Mouse (Mus musculus) forebrain, embryonic 12.5 days (tissue): ENCODE results near the gene Cfap61. TPM values are rescaled to one million over a fixed set of nuclear protein-coding genes. Genes with fewer than 3 reads are reported as not detected.
A peak's percentile ranks its signal among the peaks of the same experiment; 100 is the strongest.

Source experiments
- ATAC-seq: fragments of 200-750 bp; cut with Nextera tagmentation; 2 replicates; pipeline ENCODE4 v1.8.0; 2017; ENCODE audit warnings: moderate TSS enrichment; ENCODE audit not compliant: low FRiP score
- H3K27ac ChIP-seq: fragments of 300-500 bp; sonication (generic); 2 replicates; pipeline ENCODE4 v1.5.1; 2016; ENCODE audit warnings: mild to moderate bottlenecking
- H3K27me3 ChIP-seq: fragments of 300-500 bp; sonication (generic); 2 replicates; pipeline ENCODE4 v1.6.1; 2016; ENCODE audit warnings: mild to moderate bottlenecking
- H3K36me3 ChIP-seq: fragments of 300-500 bp; sonication (generic); replicated peaks from 2 replicates; pipeline ENCODE4 v1.6.1; 2016; ENCODE audit warnings: mild to moderate bottlenecking
- H3K4me1 ChIP-seq: fragments of 300-500 bp; sonication (generic); 2 replicates; pipeline ENCODE4 v1.6.1; 2016
- H3K4me2 ChIP-seq: fragments of 300-500 bp; sonication (generic); 2 replicates; pipeline ENCODE4 v1.6.1; 2016; ENCODE audit warnings: mild to moderate bottlenecking, moderate library complexity
- H3K4me3 ChIP-seq: fragments of 300-500 bp; sonication (generic); replicated peaks from 2 replicates; pipeline ENCODE4 v1.5.1; 2016; ENCODE audit warnings: mild to moderate bottlenecking
- H3K9ac ChIP-seq: fragments of 300-500 bp; sonication (generic); 2 replicates; pipeline ENCODE4 v1.6.1; 2016; ENCODE audit warnings: mild to moderate bottlenecking
- H3K9me3 ChIP-seq: fragments of 300-500 bp; sonication (generic); 2 replicates; pipeline ENCODE4 v1.6.1; 2016
- WGBS: fragments of 180-500 bp; shearing (Covaris S2); methylation state at CpG from one replicate; pipeline ENCODE4 v1.1.7; 2016; 5-methylcytosine and 5-hydroxymethylcytosine counted together
- polyA plus RNA-seq: library from polyadenylated mRNA; unstranded; fragments of >200 nt; fragmentation: Nextera tagmentation; extraction: Ambion mirVana; gene quantifications from 2 replicates; pipeline ENCODE4 v1.2.1, GENCODE M21; 2016

Gene Cfap61
- polyA plus RNA-seq, 1 experiment from 2014 or later = 1.2 TPM

DNA sequence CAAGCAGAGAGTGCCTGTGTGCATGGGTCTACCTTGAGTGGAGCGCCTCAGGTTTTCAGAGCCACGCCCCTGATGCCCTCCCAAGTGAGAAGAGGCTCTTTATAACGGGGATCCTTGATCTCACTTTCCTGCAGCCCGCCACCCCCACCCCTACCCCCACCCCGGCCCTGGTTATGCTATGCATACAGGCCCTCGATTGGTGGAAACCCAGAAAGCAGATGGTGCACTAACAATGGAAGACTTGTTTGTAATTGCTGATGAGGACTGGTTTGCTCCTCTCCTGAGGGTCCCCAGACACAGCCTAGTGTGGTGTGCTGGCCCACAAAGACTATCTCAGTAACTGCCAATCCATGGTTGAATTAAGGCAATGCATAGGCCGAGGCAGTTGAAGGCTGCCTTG lies 314.4 kb downstream of the Cfap61 start:
- peak; percentile 50 for ATAC-seq
- H3K9me3 ChIP-seq = no peaks in the 10 kb centered on the region
- H3K27me3 ChIP-seq = no peaks in the 10 kb centered on the region
- no peak overlapping the region for H3K9ac ChIP-seq
- H3K4me1 ChIP-seq = peaks cover 30% of the 10 kb centered on the region
- H3K36me3 ChIP-seq = no peaks in the 10 kb centered on the region
- H3K27ac ChIP-seq = 0 out of 2 replicates have a peak overlapping the region, but pooled peaks have one; percentile 13
- no peak overlapping the region for H3K4me2 ChIP-seq
- H3K4me3 ChIP-seq = no peak overlapping the region
- WGBS = 67% methylated on average over 7 of the region's 7 CpGs

DNA sequence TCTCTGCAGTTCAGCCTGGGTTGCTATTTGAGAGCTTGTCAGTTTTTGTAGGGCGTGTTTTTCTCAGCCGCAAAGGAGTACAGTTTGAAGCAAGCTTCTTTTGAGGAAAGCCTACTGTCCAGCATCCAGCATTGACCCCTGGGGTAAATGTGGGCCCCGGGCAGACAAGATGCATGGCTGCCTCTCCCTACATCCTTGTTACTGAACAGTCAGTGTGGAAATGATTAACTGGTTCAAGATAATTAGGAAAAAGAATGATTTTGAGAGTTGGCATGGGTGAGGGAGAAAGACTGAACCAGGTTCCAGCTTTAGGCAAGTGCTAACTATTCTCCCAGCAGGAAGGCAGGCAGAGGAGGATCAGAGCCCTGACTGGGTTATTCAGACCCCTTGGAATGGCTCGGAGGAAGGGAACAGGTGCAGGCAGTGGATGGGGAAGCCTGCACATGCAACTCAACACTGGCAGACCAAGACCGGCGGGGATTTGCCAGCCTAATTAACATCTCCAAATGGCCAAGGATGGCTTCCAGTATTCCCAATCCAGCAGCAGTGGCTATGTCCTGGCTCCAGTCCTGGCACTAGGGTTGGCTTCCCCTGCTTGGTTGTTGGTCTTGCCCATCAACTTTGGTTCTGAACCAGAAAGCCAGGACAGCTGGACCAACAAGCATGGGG lies 315.8 kb downstream of the Cfap61 start:
- Histone ChIP-seq H3K9ac (no peak overlapping the region), H3K27me3 (no peaks in the 10 kb centered on the region), H3K36me3 (no peaks in the 10 kb centered on the region), H3K4me1 (peaks cover 30% of the 10 kb centered on the region), H3K4me3 (no peak overlapping the region), H3K4me2 (no peak overlapping the region), H3K27ac (no peak overlapping the region), H3K9me3 (no peaks in the 10 kb centered on the region)
- WGBS = 69% methylated on average over 6 of the region's 6 CpGs
- ATAC-seq = no peak

DNA sequence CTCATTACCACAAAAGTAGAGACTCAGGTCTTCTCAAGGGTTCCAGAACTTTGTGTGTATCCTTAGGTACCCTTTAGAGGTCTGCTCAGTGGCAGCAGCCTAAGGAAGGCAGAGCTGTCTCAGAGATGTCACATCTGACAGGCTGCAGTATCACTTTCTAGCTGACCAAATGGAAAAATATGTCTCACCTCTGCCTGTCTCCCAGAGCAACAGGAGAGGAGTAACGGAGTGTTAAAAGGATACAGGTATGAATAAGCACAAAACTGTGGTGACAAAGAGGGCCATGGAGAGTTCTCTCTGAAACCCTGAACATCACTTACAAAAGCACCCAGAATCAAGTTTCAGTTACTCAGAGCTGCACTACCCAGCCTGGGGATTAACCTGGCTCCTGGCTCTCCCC lies 319.8 kb downstream of the Cfap61 start:
- Histone ChIP-seq H3K27me3 (no peaks in the 10 kb centered on the region), H3K4me1 (peaks cover 43% of the 10 kb centered on the region), H3K4me2 (no peak overlapping the region), H3K36me3 (no peaks in the 10 kb centered on the region), H3K9ac (no peak overlapping the region), H3K4me3 (no peak overlapping the region), H3K27ac (no peak overlapping the region), H3K9me3 (no peaks in the 10 kb centered on the region)
- no peak for ATAC-seq
- 67% methylated on average over 1 of the region's 1 CpGs for WGBS

GRCm38 (mm10) chr2:146255636-146256035 lies 321.1 kb downstream of the Cfap61 start:
- H3K27me3 ChIP-seq = no peaks in the 10 kb centered on the region
- ATAC-seq = no peak
- H3K4me1 ChIP-seq = peaks cover 40% of the 10 kb centered on the region
- no peaks in the 10 kb centered on the region for H3K36me3 ChIP-seq
- no peak overlapping the region for H3K4me2 ChIP-seq
- H3K27ac ChIP-seq = no peak overlapping the region
- no peak overlapping the region for H3K4me3 ChIP-seq
- H3K9ac ChIP-seq = no peak overlapping the region
- H3K9me3 ChIP-seq = no peaks in the 10 kb centered on the region

GRCm38 (mm10) chr2:146256321-146256875 lies 321.8 kb downstream of the Cfap61 start:
- no peaks in the 10 kb centered on the region for H3K36me3 ChIP-seq
- peak overlapping the region; percentile 46; the same call in 1 of the 2 replicates for H3K27ac ChIP-seq
- WGBS = 46% methylated on average over 3 of the region's 3 CpGs
- no peaks in the 10 kb centered on the region for H3K9me3 ChIP-seq
- peaks cover 47% of the 10 kb centered on the region for H3K4me1 ChIP-seq
- no peak overlapping the region for H3K4me3 ChIP-seq
- ATAC-seq = peak; percentile 45
- no peaks in the 10 kb centered on the region for H3K27me3 ChIP-seq
- H3K9ac ChIP-seq = no peak overlapping the region
- no peak overlapping the region for H3K4me2 ChIP-seq

DNA sequence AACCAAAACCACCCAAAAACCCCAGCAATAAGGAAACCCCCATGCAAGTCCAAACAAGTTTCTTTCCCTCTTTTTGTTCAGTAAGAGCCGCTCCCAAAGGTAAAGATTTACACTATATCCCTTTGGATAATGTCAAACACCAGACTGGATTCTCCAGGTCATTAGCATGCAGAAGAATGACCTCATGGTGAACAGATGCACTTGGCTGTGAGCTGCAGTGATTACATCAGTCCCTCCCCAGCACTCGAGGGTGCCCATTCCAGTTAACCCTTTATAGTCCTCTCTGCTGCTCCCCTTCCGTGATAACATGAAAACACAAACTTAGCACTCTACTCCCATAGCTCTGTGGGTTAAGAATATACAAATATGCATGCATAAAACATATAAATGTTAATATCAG lies 322.5 kb downstream of the Cfap61 start:
- Histone ChIP-seq H3K9ac (no peak overlapping the region), H3K27me3 (no peaks in the 10 kb centered on the region), H3K4me3 (no peak overlapping the region), H3K9me3 (no peaks in the 10 kb centered on the region), H3K36me3 (no peaks in the 10 kb centered on the region), H3K4me2 (no peak overlapping the region), H3K27ac (peak overlapping the region; percentile 46; the same call in 1 of the 2 replicates), H3K4me1 (peaks cover 53% of the 10 kb centered on the region)
- ATAC-seq = peak; percentile 75
- WGBS = 22% methylated on average over 3 of the region's 3 CpGs

- Histone ChIP-seq H3K27me3 (no peaks in the 10 kb centered on the region), H3K36me3 (no peaks in the 10 kb centered on the region), H3K4me1 (peaks cover 59% of the 10 kb centered on the region), H3K4me3 (no peak overlapping the region), H3K27ac (peak overlapping the region; percentile 47), H3K4me2 (no peak overlapping the region), H3K9me3 (no peaks in the 10 kb centered on the region), H3K9ac (no peak overlapping the region)
- ATAC-seq = peak; percentile 25; the same call in 1 of the 2 replicates
- 72% methylated on average over 3 of the region's 3 CpGs for WGBS
Measured at GRCm38 (mm10) chr2:146257609-146258008, 323.0 kb downstream of the Cfap61 start.

DNA sequence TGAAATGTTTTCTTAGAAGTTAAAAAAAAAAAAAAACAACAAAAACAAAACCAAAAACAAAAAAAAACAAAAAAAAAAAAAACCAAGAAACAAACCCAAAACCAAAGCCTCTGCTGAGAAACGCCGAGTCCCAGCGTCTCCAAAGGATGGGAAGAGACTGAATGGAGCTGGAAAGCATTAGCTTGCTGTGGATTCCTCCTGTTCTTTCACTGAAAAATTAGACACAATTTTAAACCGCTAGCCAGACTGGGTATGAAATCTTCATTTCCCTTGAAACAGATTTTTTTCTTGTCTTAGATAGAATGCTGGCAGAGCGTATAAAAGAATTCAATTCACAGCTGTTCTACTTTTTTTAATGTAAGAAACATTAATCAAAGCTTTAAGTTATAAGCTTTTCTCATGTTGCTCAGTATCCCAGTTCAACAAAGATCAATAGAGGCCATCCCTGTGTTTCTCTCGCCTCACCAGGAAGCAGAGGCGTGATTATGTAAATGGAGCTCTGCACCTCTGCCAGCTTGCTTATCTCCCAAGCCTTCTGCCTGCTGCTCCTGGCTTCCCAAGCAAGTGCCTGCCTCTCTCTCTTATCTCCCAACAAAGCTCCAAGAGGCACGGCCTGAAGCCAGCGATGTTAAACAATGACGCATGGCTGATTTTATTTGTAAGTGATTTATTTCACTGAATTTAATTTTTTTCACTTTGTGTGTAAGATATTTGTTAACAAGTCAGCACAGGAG lies 324.3 kb downstream of the Cfap61 start:
- 16% methylated on average over 10 of the region's 10 CpGs for WGBS
- Histone ChIP-seq H3K4me1 (peaks cover 62% of the 10 kb centered on the region), H3K4me2 (0 out of 2 replicates have a peak overlapping the region, but pooled peaks have one; percentile 8), H3K9me3 (no peaks in the 10 kb centered on the region), H3K9ac (no peak overlapping the region), H3K36me3 (no peaks in the 10 kb centered on the region), H3K27ac (peak overlapping the region; percentile 80), H3K27me3 (no peaks in the 10 kb centered on the region), H3K4me3 (no peak overlapping the region)
- peak; percentile 50; the same call in 1 of the 2 replicates for ATAC-seq

DNA sequence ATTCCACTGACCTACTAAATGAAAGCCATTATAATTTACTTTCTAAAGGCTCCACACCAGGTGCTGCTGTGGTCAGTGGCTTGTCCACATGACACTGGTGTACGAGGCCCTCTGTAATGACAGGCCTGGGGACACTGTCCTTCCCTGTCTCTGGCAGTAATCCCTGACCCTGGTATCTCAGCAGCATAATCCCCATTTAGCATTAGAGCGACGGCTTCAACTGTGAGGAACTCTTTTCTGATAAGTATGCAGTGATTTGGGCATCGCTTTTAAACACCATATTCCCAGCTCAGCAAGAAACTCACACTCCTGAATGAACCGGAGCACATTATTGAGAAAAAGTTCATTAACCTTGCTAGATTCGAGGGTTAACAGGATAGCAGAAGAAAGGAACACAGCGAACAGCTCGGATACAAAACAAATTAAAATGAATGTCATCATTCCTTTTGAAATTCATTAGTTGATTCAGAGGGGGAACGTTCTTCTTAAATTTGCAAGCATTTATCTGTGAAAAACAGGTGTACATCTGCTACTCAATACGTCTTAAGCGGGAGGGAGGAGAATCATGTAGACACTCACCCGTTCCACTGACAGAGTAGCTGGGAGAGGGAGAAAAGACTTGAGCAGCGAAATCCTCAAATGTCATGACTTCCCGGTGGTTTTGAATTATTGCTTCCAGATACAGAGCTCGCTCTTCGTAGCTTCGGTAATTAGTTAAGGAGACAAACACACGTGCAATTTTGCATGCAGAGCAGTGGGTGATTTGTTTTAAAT lies 325.4 kb downstream of the Cfap61 start:
- no peak overlapping the region for H3K4me3 ChIP-seq
- WGBS = 17% methylated on average over 18 of the region's 18 CpGs
- H3K9ac ChIP-seq = 0 out of 2 replicates have a peak overlapping the region, but pooled peaks have one; percentile 12
- ATAC-seq = no peak
- H3K4me1 ChIP-seq = peaks cover 62% of the 10 kb centered on the region
- H3K9me3 ChIP-seq = no peaks in the 10 kb centered on the region
- 0 out of 2 replicates have a peak overlapping the region, but pooled peaks have one; percentile 11 for H3K4me2 ChIP-seq
- H3K27ac ChIP-seq = peak overlapping the region; percentile 78
- 0 out of 2 replicates have a peak, but pooled peaks cover under 1% of the 10 kb centered on the region for H3K27me3 ChIP-seq
- H3K36me3 ChIP-seq = no peaks in the 10 kb centered on the region

- Histone ChIP-seq H3K4me1 (peaks cover 59% of the 10 kb centered on the region), H3K4me3 (no peak overlapping the region), H3K27ac (no peak overlapping the region), H3K27me3 (0 out of 2 replicates have a peak, but pooled peaks cover 8% of the 10 kb centered on the region), H3K4me2 (no peak overlapping the region), H3K36me3 (no peaks in the 10 kb centered on the region), H3K9me3 (no peaks in the 10 kb centered on the region), H3K9ac (no peak overlapping the region)
- no peak for ATAC-seq
- 32% methylated on average over 4 of the region's 4 CpGs for WGBS
Measured at GRCm38 (mm10) chr2:146261146-146261545, 326.6 kb downstream of the Cfap61 start.

GRCm38 (mm10) chr2:146262215-146262614 lies 327.6 kb downstream of the Cfap61 start:
- 0 out of 2 replicates have a peak, but pooled peaks cover 8% of the 10 kb centered on the region for H3K27me3 ChIP-seq
- ATAC-seq = peak; percentile 76
- H3K4me2 ChIP-seq = no peak overlapping the region
- no peak overlapping the region for H3K4me3 ChIP-seq
- no peaks in the 10 kb centered on the region for H3K9me3 ChIP-seq
- 7% methylated on average over 10 of the region's 10 CpGs for WGBS
- H3K9ac ChIP-seq = no peak overlapping the region
- no peaks in the 10 kb centered on the region for H3K36me3 ChIP-seq
- peaks cover 49% of the 10 kb centered on the region for H3K4me1 ChIP-seq
- peak overlapping the region; percentile 62; the same call in 1 of the 2 replicates for H3K27ac ChIP-seq

DNA sequence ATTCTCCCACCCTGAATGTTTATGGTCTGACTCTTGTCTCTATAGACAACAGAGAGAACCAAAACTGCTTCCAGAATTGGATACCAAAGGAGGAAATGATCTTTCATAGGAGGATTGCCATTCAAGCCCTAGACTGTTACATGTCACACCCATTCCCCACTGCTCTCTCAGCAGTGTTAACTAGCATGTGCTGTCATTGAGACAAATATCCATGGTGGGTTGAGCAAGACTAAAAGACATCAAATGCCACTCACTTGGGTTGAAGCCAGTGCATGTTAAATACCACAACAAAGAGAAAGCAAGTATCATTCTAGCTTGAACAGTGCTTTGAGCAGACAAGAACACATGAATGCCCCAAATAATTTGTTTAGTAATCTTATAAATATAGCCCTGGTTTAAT lies 328.4 kb downstream of the Cfap61 start:
- ATAC-seq = no peak
- Histone ChIP-seq H3K4me1 (peaks cover 42% of the 10 kb centered on the region), H3K36me3 (no peaks in the 10 kb centered on the region), H3K27me3 (0 out of 2 replicates have a peak, but pooled peaks cover 8% of the 10 kb centered on the region), H3K27ac (no peak overlapping the region), H3K9ac (no peak overlapping the region), H3K4me3 (no peak overlapping the region), H3K9me3 (no peaks in the 10 kb centered on the region), H3K4me2 (no peak overlapping the region)
